Mouse (Mus musculus) erythroid progenitor cell, adult 5-6 weeks (primary cell): ENCODE results near the gene Slc35b4. TPM values are rescaled to one million over a fixed set of nuclear protein-coding genes. Genes with fewer than 3 reads are reported as not detected.

Experiments used
- ATAC-seq: replicated peaks from 2 replicates; pipeline ENCODE4 v1.8.0; 2016; ENCODE audit warnings: moderate number of reproducible peaks, mild to moderate bottlenecking, moderate TSS enrichment, inconsistent platforms; ENCODE audit not compliant: poor library complexity, low FRiP score, severe bottlenecking
- total RNA-seq, 2 experiments: library from RNA; stranded (forward) in 1 of 2; stranded (reverse) in 1 of 2; fragments of 150-400 nt in 1 of 2; fragments of 186-747, 209-891 nt in 1 of 2; gene quantifications; 2 replicates each; pipeline versions ENCODE4 v1.2.3 to v1.2.4; 2015 to 2017; ENCODE audit warnings: low replicate concordance in 2 of 2

Gene Slc35b4
- total RNA-seq, 2 experiments from 2014 or later: 5.5 to 7.5 TPM

- ATAC-seq: no peak
Measured at GRCm38 (mm10) chr6:34146042-34146441, 30.9 kb downstream of the Slc35b4 start.

DNA sequence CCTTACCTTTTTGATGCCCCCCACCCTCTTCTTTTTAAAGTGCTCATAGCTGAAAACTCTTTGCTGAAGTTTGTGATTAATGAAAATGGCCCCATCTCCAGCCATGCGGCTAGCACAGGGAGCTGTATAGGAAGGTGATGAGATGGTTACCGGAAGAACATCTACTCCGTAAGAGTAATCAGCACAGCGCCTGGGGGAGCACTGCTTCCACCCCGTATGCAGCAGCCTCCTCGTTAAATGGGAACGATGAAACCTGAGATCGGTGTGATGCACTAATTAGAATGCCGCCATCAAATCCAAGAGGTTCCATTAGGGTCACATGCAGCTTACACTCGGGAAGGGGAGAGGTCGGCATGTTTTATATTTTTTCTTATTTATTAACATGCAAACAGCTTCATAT, 34.0 kb downstream of the Slc35b4 start:
- ATAC-seq: no peak

DNA sequence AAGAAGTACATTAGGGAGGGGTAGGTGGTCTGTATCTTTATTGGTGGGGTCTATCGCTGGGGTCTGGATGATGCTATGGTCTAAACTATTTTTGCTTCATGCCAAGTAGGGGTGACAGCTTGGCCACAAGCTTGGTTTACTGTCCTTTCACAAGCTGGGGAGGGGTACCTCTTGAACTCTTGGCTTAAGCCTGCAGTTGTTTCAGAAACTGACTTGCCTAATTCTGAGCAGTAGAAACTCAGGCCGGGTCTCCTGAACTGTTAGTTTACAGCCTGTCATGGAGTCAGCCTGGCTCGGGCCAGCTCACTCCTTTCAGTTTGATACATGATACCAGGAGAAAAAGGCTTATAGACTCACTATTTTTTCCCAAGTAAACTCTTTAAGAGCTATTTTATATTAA, 38.5 kb downstream of the Slc35b4 start:
- ATAC-seq: no peak

DNA sequence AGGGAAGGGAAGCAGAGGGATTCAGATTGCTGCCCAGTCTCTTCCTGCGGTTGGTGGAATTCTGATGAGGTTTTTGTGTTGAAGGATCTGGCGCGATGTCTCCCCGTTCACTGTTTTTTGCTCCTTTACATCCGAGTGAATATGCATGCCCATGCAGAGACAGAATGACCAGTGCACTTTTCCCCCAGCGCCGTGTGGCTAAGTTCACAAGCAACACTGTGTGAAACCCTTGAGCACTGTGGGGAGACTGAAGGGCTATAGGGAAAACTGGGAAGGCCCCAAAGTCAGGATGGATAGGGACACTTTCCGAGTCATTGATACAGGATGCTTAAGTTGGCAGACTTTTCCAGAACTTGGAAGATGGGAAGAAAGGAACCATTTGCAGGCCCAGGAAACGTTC, 44.5 kb downstream of the Slc35b4 start:
- no peak for ATAC-seq

DNA sequence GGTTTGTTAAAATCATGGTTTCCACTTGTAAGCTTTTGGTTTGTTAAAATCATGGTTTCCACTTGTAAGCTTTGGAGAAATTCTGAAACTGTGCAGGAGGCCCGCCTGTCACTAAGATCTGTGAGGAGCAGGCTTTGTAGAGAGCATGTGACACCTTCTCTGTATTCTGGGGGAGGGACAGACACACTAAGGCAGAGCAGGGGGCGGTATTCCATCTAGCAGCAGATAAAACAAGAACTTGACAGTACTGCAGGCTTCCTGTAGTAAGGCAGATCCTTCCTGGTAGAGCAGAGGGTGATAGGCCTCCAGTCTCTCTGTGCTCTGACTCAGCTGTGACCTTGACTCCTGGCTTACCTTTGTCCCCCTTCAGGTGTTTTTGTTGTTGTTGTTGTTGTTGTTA, 47.6 kb downstream of the Slc35b4 start:
- no peak for ATAC-seq

DNA sequence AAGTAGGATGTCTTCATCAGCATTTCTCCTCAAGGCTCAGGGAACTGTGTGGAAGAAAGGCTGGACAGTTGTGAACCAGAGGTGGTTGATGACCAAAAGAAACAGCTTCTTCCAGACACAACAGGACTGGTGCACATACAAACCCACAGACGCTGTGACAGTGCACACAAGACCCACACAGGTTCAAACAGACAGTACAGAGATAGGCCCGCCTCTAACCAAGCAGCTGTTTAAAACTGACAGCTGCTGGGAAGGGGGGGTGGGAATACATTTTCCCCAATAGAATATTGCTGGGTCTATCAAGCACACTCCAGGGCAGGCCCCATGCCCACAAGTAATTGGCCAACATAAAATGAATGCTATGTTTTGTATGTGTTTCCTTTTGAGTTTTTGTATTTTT, 52.5 kb downstream of the Slc35b4 start:
- no peak for ATAC-seq

- ATAC-seq: no peak
Measured at GRCm38 (mm10) chr6:34116838-34117478, 60.0 kb downstream of the Slc35b4 start.

- ATAC-seq: no peak
Measured at GRCm38 (mm10) chr6:34111406-34111805, 65.5 kb downstream of the Slc35b4 start.

DNA sequence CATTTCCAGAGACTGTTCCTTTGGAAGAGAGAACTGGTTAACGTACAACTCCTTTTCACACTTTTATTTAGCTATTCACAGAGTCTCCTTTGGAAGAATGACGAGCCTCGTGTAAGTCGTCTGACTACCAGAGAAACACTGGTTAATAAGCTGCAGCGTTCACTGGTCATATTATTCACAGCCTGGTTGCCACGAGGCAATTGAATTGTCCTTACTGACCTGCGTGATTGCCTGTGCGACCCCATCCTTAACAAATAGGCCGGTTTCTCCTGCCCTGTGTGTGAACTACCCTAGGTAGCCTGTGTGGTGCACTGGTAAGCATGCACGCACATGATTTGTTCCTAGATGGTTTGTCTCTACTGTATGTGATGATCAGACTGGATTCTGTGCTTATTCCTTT, 66.3 kb downstream of the Slc35b4 start:
- ATAC-seq: no peak

Other genes with a start within 250 kb of the Slc35b4 start
- gene Lrguk, start 147.7 kb downstream of the Slc35b4 start, total RNA-seq (2015; ENCODE audit: low replicate concordance): not detected in 2 replicates
- not detected in 2 replicates for gene Lrguk, start 147.7 kb downstream of the Slc35b4 start, total RNA-seq (2017; ENCODE audit: low replicate concordance)
- gene Akr1b3, start 140.4 kb upstream of the Slc35b4 start, total RNA-seq (2015; ENCODE audit: low replicate concordance): 33.2 and 46.9 TPM in 2 replicates
- gene Akr1b3, start 140.4 kb upstream of the Slc35b4 start, total RNA-seq (2017; ENCODE audit: low replicate concordance): 12.5 and 16.8 TPM in 2 replicates
- gene Akr1b8, start 177.0 kb upstream of the Slc35b4 start, total RNA-seq (2015; ENCODE audit: low replicate concordance): not detected in 2 replicates
- not detected in 2 replicates for gene Akr1b8, start 177.0 kb upstream of the Slc35b4 start, total RNA-seq (2017; ENCODE audit: low replicate concordance)
- gene Akr1b10, start 207.1 kb upstream of the Slc35b4 start, total RNA-seq (2015; ENCODE audit: low replicate concordance): 11.9 and 16.8 TPM in 2 replicates
- 5.4 and 5.5 TPM in 2 replicates for gene Akr1b10, start 207.1 kb upstream of the Slc35b4 start, total RNA-seq (2017; ENCODE audit: low replicate concordance)
- 1.1 TPM in 1 of 2 replicates, not detected in the other for gene Akr1b7, start 235.2 kb upstream of the Slc35b4 start, total RNA-seq (2015; ENCODE audit: low replicate concordance)
- gene Akr1b7, start 235.2 kb upstream of the Slc35b4 start, total RNA-seq (2017; ENCODE audit: low replicate concordance): 0.77 TPM in 1 of 2 replicates, not detected in the other